In genomic region chr5:75451081-75451480, GRCm38 (mm10) we compare ENCODE assay signal across 21 mouse cellular contexts.
DNase-seq lines count a peak whose midpoint lies in the region; ATAC-seq and TF ChIP-seq lines count a peak whose summit lies in the region.
"Had no signal": no experiment of that assay in that cellular context is flagged by ENCODE, and none has a peak within 500 bp of the region (broad histone marks: within the 10 kb centered on the region; RNA-seq: fewer than 3 reads in every experiment).

No protein-coding gene starts in this region.

- no peak overlapping the region for H3K4me2 ChIP-seq in hindbrain, postnatal 0 days (ENCODE audit: low read depth, low read length)
- peak overlapping the region; percentile 44 for H3K4me2 ChIP-seq in liver, embryonic 15.5 days
- no peak overlapping the region for H3K4me2 ChIP-seq in midbrain, embryonic 15.5 days
- H3K4me2 ChIP-seq: hindbrain, embryonic 13.5 days; limb, embryonic 13.5 days; lung, embryonic 14.5 days; neural tube, embryonic 13.5 days had no signal

- peak in 1 of 2 experiments; percentile 9; a peak in 1 of 4 replicates for TF ChIP-seq POLR2A in MEL (IDR thresholded peaks at IDR 0.05; ENCODE audit: control insufficient read depth in 1 of 2, insufficient read depth in 1 of 2, low read depth in 1 of 2, low read length in 2 of 2, poor library complexity in 1 of 2)

- no peaks in the 10 kb centered on the region for H3K9me3 ChIP-seq in hindbrain, postnatal 0 days (ENCODE audit: low read length)
- H3K9me3 ChIP-seq in hindbrain, embryonic 10.5 days, result no peaks in the 10 kb centered on the region
- no peaks in the 10 kb centered on the region for H3K9me3 ChIP-seq in MEL (replicated peaks; ENCODE audit: insufficient read depth, low read length)
- no peaks in the 10 kb centered on the region for H3K9me3 ChIP-seq in liver, embryonic 15.5 days (replicated peaks)
- H3K9me3 ChIP-seq in midbrain, embryonic 15.5 days, result no peaks in the 10 kb centered on the region
- H3K9me3 ChIP-seq: embryonic facial prominence, embryonic 10.5 days; heart, embryonic 10.5 days; hindbrain, embryonic 13.5 days; limb, embryonic 13.5 days; neural tube, embryonic 13.5 days had no signal

- no peak; a peak in 1 of 4 replicates for TF ChIP-seq EP300 in MEL (IDR thresholded peaks at IDR 0.05; ENCODE audit: low read depth in 1 of 2, low read length in 2 of 2)

- DNase-seq in cerebellum, postnatal 10 days, result peak; percentile 45 to 59
- no peak for DNase-seq in cerebellum, postnatal 4 days (ENCODE audit: low spot score in 2 of 2)
- DNase-seq in hindbrain, postnatal 0 days (ENCODE audit: low spot score), result no peak
- no peak for DNase-seq in hindbrain, embryonic 10.5 days (ENCODE audit: low spot score)
- no peak for DNase-seq in MEL (ENCODE audit: low read depth, low spot score)
- DNase-seq in layer of hippocampus, postnatal 14 days (ENCODE audit: low spot score in 2 of 2), result no peak
- DNase-seq: cerebellum, adult 9-10 months; thymus, adult 2 months; thymus, postnatal 4 days had no signal

- no peak for ATAC-seq in hindbrain, postnatal 0 days
- peak; percentile 61 for ATAC-seq in liver, embryonic 15.5 days (ENCODE audit: insufficient read depth)
- no peak for ATAC-seq in midbrain, embryonic 15.5 days (replicated peaks)
- ATAC-seq: inflammation-experienced regulatory T-cells, adult 6 months; midbrain, embryonic 16.5 days had no signal

- TF ChIP-seq CTCF in hindbrain, postnatal 0 days (IDR thresholded peaks at IDR 0.05; ENCODE audit: low read depth), result no peak
- no peak; a peak in 1 of 6 replicates for TF ChIP-seq CTCF in MEL (IDR thresholded peaks at IDR 0.05 in 2 of 3, conservative IDR thresholded peaks at IDR 0.05 in 1 of 3; ENCODE audit: control insufficient read depth in 1 of 3, insufficient read depth in 1 of 3, low read depth in 2 of 3, low read length in 3 of 3, poor library complexity in 1 of 3, severe bottlenecking in 1 of 3)

- H3K79me2 ChIP-seq in MEL (ENCODE audit: control insufficient read depth, insufficient read depth, low read length, poor library complexity), result peaks cover 2% of the 10 kb centered on the region; the same call in 1 of the 2 replicates

- H3K9ac ChIP-seq in hindbrain, postnatal 0 days (replicated peaks; ENCODE audit: low read length), result no peak overlapping the region
- peak overlapping the region; percentile 78 for H3K9ac ChIP-seq in MEL (ENCODE audit: control insufficient read depth, low read depth, low read length, poor library complexity, severe bottlenecking)
- no peak overlapping the region for H3K9ac ChIP-seq in liver, embryonic 15.5 days
- no peak overlapping the region for H3K9ac ChIP-seq in midbrain, embryonic 15.5 days
- H3K9ac ChIP-seq: forebrain, postnatal 0 days; hindbrain, embryonic 13.5 days; limb, embryonic 13.5 days; lung, embryonic 14.5 days; neural tube, embryonic 13.5 days had no signal

- 0 out of 2 replicates have a peak overlapping the region, but pooled peaks have one; percentile 3 for H3K27ac ChIP-seq in hindbrain, postnatal 0 days
- H3K27ac ChIP-seq in hindbrain, embryonic 10.5 days, result no peak overlapping the region
- peak overlapping the region; percentile 99 for H3K27ac ChIP-seq in MEL (ENCODE audit: control insufficient read depth, low read depth, low read length)
- H3K27ac ChIP-seq in liver, embryonic 15.5 days (replicated peaks), result peak overlapping the region; percentile 65
- H3K27ac ChIP-seq in midbrain, embryonic 15.5 days, result no peak overlapping the region
- H3K27ac ChIP-seq: embryonic facial prominence, embryonic 10.5 days; heart, embryonic 10.5 days; limb, embryonic 13.5 days had no signal

- no peaks in the 10 kb centered on the region for H3K27me3 ChIP-seq in hindbrain, postnatal 0 days (ENCODE audit: insufficient read depth, low read length)
- peaks cover 13% of the 10 kb centered on the region for H3K27me3 ChIP-seq in hindbrain, embryonic 10.5 days (ENCODE audit: insufficient read depth, poor library complexity, severe bottlenecking)
- H3K27me3 ChIP-seq in MEL (ENCODE audit: control insufficient read depth in 1 of 2, insufficient read depth in 2 of 2, low read length in 2 of 2), result no peaks in the 10 kb centered on the region
- H3K27me3 ChIP-seq in liver, embryonic 15.5 days, result no peaks in the 10 kb centered on the region
- no peaks in the 10 kb centered on the region for H3K27me3 ChIP-seq in midbrain, embryonic 15.5 days (replicated peaks)
- H3K27me3 ChIP-seq: hindbrain, embryonic 13.5 days; neural tube, embryonic 13.5 days had no signal

- no peak overlapping the region for H3K4me3 ChIP-seq in hindbrain, postnatal 0 days (ENCODE audit: low read length)
- no peak overlapping the region for H3K4me3 ChIP-seq in hindbrain, embryonic 10.5 days
- peak overlapping the region; percentile 56 to 60 for H3K4me3 ChIP-seq in MEL (ENCODE audit: control insufficient read depth in 1 of 2, insufficient read depth in 1 of 2, low read depth in 2 of 2, low read length in 2 of 2)
- H3K4me3 ChIP-seq in liver, embryonic 15.5 days (replicated peaks), result no peak overlapping the region
- H3K4me3 ChIP-seq in midbrain, embryonic 15.5 days, result no peak overlapping the region
- H3K4me3 ChIP-seq: embryonic facial prominence, embryonic 10.5 days; hindbrain, embryonic 13.5 days; limb, embryonic 13.5 days; myocyte; neural tube, embryonic 13.5 days had no signal

- H3K36me3 ChIP-seq in hindbrain, postnatal 0 days (ENCODE audit: insufficient read depth, low read length), result no peaks in the 10 kb centered on the region
- no peaks in the 10 kb centered on the region for H3K36me3 ChIP-seq in hindbrain, embryonic 10.5 days
- peaks cover 0 to 14% of the 10 kb centered on the region in 2 experiments; a peak in 2 of 4 replicates for H3K36me3 ChIP-seq in MEL (ENCODE audit: control insufficient read depth in 1 of 2, insufficient read depth in 2 of 2, low read length in 2 of 2)
- H3K36me3 ChIP-seq in liver, embryonic 15.5 days (replicated peaks), result no peaks in the 10 kb centered on the region
- H3K36me3 ChIP-seq in midbrain, embryonic 15.5 days (replicated peaks), result no peaks in the 10 kb centered on the region
- H3K36me3 ChIP-seq: embryonic facial prominence, embryonic 10.5 days; heart, embryonic 10.5 days; hindbrain, embryonic 13.5 days; limb, embryonic 13.5 days; neural tube, embryonic 13.5 days had no signal

- peaks cover 9% of the 10 kb centered on the region; the same call in 1 of the 2 replicates for H3K4me1 ChIP-seq in hindbrain, postnatal 0 days (ENCODE audit: insufficient read depth, low read length)
- H3K4me1 ChIP-seq in hindbrain, embryonic 10.5 days (replicated peaks), result peaks cover 26% of the 10 kb centered on the region
- peaks cover 5 to 28% of the 10 kb centered on the region in 2 experiments for H3K4me1 ChIP-seq in MEL (ENCODE audit: control insufficient read depth in 1 of 2, insufficient read depth in 2 of 2, low read length in 2 of 2)
- H3K4me1 ChIP-seq in liver, embryonic 15.5 days (replicated peaks), result peaks cover 22% of the 10 kb centered on the region
- H3K4me1 ChIP-seq in midbrain, embryonic 15.5 days, result peaks cover 11% of the 10 kb centered on the region; the same call in 1 of the 2 replicates

- TF ChIP-seq RAD21 in MEL (IDR thresholded peaks at IDR 0.05; ENCODE audit: low read depth, low read length), result no peak

- WGBS in hindbrain, postnatal 0 days, result 65% methylated on average over 5 of the region's 5 CpGs
- WGBS in hindbrain, embryonic 10.5 days, result 68% methylated on average over 5 of the region's 5 CpGs
- WGBS in liver, embryonic 15.5 days (ENCODE audit: insufficient replicate concordance), result 27% methylated on average over 5 of the region's 5 CpGs
- WGBS in midbrain, embryonic 15.5 days, result 64% methylated on average over 5 of the region's 5 CpGs

TF ChIP-seq in MEL, 35 proteins besides CTCF, POLR2A, EP300 and RAD21:
- TF ChIP-seq GATA1 (IDR thresholded peaks at IDR 0.05; ENCODE audit: low read depth, low read length), result peak; percentile 20; the same call in 1 of the 2 replicates
- no peak for TF ChIP-seq NELFE (IDR thresholded peaks at IDR 0.05; ENCODE audit: low read depth, low read length)
- no peak for TF ChIP-seq TAL1 (IDR thresholded peaks at IDR 0.05; ENCODE audit: low read length)
- no peak for TF ChIP-seq SMC3 (IDR thresholded peaks at IDR 0.05; ENCODE audit: low read depth, low read length)
TF ChIP-seq in MEL: peak in this region for 1.

Comparison
In these comparisons a context has a peak if more than half of its experiments do, and no peak if none do; other contexts are left out.
1. DNase-seq: peak in cerebellum, postnatal 10 days (2 of 2); none in cerebellum, postnatal 4 days (0 of 2), hindbrain, postnatal 0 days (single experiment), hindbrain, embryonic 10.5 days (single experiment), MEL (single experiment) and layer of hippocampus, postnatal 14 days (0 of 2).
2. H3K27ac ChIP-seq: peak in hindbrain, postnatal 0 days (single experiment), MEL (single experiment) and liver, embryonic 15.5 days (single experiment); none in hindbrain, embryonic 10.5 days (single experiment) and midbrain, embryonic 15.5 days (single experiment).
3. H3K4me3 ChIP-seq: peak in MEL (2 of 2); none in hindbrain, postnatal 0 days (single experiment), hindbrain, embryonic 10.5 days (single experiment), liver, embryonic 15.5 days (single experiment) and midbrain, embryonic 15.5 days (single experiment).